Mouse (Mus musculus): Measurements from ENCODE around the gene Lce3a. TPM values are rescaled to one million over a fixed set of nuclear protein-coding genes. Genes with fewer than 3 reads are reported as not detected.

Gene Lce3a
- polyA plus RNA-seq, 1 experiment, result not detected

DNA sequence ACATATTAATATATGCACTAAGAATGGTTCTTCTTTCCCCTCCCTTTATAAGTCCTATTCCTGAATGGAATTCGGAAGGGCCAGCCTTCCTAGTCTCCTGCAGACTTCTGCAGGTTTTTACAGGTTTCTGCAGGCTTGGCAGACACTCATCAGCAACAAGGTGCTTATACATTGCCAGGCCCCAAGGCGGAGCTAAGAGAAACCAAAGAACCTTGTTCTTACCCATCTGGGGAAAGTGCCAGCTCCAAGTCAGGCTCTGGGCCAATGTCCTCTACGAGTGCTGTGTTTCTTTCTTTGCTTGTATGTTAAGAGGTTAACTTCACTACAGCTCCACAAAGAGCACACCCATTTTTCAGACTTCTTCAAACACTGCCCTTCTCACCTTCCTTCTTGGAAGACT is 32.0 kb downstream of the Lce3a start:
- Histone ChIP-seq H3K27me3 (ENCODE audit: control insufficient read depth, insufficient read depth, insufficient read length) (no peaks in the 10 kb centered on the region), H3K79me2 (ENCODE audit: control insufficient read depth, insufficient read depth) (no peaks in the 10 kb centered on the region), H3K79me3 (ENCODE audit: low read depth) (no peaks in the 10 kb centered on the region), H3K4me3 (ENCODE audit: insufficient read depth, poor library complexity, severe bottlenecking) (no peak overlapping the region), H3K36me3 (ENCODE audit: control insufficient read depth, insufficient read depth) (no peaks in the 10 kb centered on the region), H3ac (ENCODE audit: control insufficient read depth, insufficient read length, low read depth) (no peak overlapping the region)
- TF ChIP-seq MYOD1 (IDR thresholded peaks at IDR 0.05; ENCODE audit: control insufficient read depth, insufficient read length, low read depth) (no peak), MAX (IDR thresholded peaks at IDR 0.05) (no peak), CTCF (IDR thresholded peaks at IDR 0.05; ENCODE audit: control insufficient read depth, insufficient read depth, insufficient read length) (no peak), MYOG (IDR thresholded peaks at IDR 0.05; ENCODE audit: control insufficient read depth, extremely low read depth, insufficient read length) (no peak)

Other genes starting within 250 kb of the Lce3a start
- gene Lce1c, start 247.0 kb downstream of the Lce3a start, polyA plus RNA-seq (2012; fragmentation: generic; extraction: Trizol), result not detected
- not detected for gene Lce1d, start 239.0 kb downstream of the Lce3a start, polyA plus RNA-seq (2012; fragmentation: generic; extraction: Trizol)
- not detected for gene Lce1e, start 217.2 kb downstream of the Lce3a start, polyA plus RNA-seq (2012; fragmentation: generic; extraction: Trizol)
- 0.83 TPM for gene Lce1f, start 205.9 kb downstream of the Lce3a start, polyA plus RNA-seq (2012; fragmentation: generic; extraction: Trizol)
- gene Gm38119, start 187.1 kb downstream of the Lce3a start, polyA plus RNA-seq (2012; fragmentation: generic; extraction: Trizol), result not detected
- gene Lce1g, start 173.9 kb downstream of the Lce3a start, polyA plus RNA-seq (2012; fragmentation: generic; extraction: Trizol), result 14.2 TPM
- 0.35 TPM for gene Lce1h, start 161.2 kb downstream of the Lce3a start, polyA plus RNA-seq (2012; fragmentation: generic; extraction: Trizol)
- gene Lce1i, start 147.3 kb downstream of the Lce3a start, polyA plus RNA-seq (2012; fragmentation: generic; extraction: Trizol), result not detected
- gene Lce1j, start 135.7 kb downstream of the Lce3a start, polyA plus RNA-seq (2012; fragmentation: generic; extraction: Trizol), result not detected
- gene Lce1k, start 118.3 kb downstream of the Lce3a start, polyA plus RNA-seq (2012; fragmentation: generic; extraction: Trizol), result not detected
- not detected for gene Kprp, start 99.0 kb downstream of the Lce3a start, polyA plus RNA-seq (2012; fragmentation: generic; extraction: Trizol)
- gene Lce1l, start 74.9 kb downstream of the Lce3a start, polyA plus RNA-seq (2012; fragmentation: generic; extraction: Trizol), result not detected
- not detected for gene 2310050C09Rik, start 56.0 kb downstream of the Lce3a start, polyA plus RNA-seq (2012; fragmentation: generic; extraction: Trizol)
- gene Lce3b, start 6.7 kb upstream of the Lce3a start, polyA plus RNA-seq (2012; fragmentation: generic; extraction: Trizol), result not detected
- gene Lce3c, start 18.3 kb upstream of the Lce3a start, polyA plus RNA-seq (2012; fragmentation: generic; extraction: Trizol), result not detected
- not detected for gene Lce3d, start 31.2 kb upstream of the Lce3a start, polyA plus RNA-seq (2012; fragmentation: generic; extraction: Trizol)
- not detected for gene Lce3e, start 40.8 kb upstream of the Lce3a start, polyA plus RNA-seq (2012; fragmentation: generic; extraction: Trizol)
- gene Lce3f, start 66.0 kb upstream of the Lce3a start, polyA plus RNA-seq (2012; fragmentation: generic; extraction: Trizol), result not detected
- not detected for gene Crct1, start 89.5 kb upstream of the Lce3a start, polyA plus RNA-seq (2012; fragmentation: generic; extraction: Trizol)
- not detected for gene Lce1m, start 92.8 kb upstream of the Lce3a start, polyA plus RNA-seq (2012; fragmentation: generic; extraction: Trizol)
- gene Gm4858, start 142.6 kb upstream of the Lce3a start, polyA plus RNA-seq (2012; fragmentation: generic; extraction: Trizol), result 0.09 TPM
- not detected for gene Crnn, start 218.6 kb upstream of the Lce3a start, polyA plus RNA-seq (2012; fragmentation: generic; extraction: Trizol)

Data from C2C12 (cell line).